8 mouse cellular contexts compared by ENCODE assay signal in genomic region chr16:32683343-32683742, GRCm38 (mm10). TPM values are rescaled to one million over a fixed set of nuclear protein-coding genes. Genes with fewer than 3 reads are reported as not detected.
DNase-seq lines count a peak whose midpoint lies in the region; ATAC-seq and TF ChIP-seq lines count a peak whose summit lies in the region.

No protein-coding gene starts in this region.

- ATAC-seq in midbrain, embryonic 11.5 days (ENCODE audit: low FRiP score), result no peak
- peak; percentile 72 for ATAC-seq in embryonic facial prominence, embryonic 14.5 days (ENCODE audit: low read depth)
- no peak for ATAC-seq in kidney, postnatal 0 days (replicated peaks; ENCODE audit: low FRiP score, low read depth)
- ATAC-seq in midbrain, postnatal 0 days (ENCODE audit: low FRiP score), result peak; percentile 60; the same call in 1 of the 2 replicates

- no peak overlapping the region for H3K9ac ChIP-seq in midbrain, embryonic 11.5 days (ENCODE audit: low read length)
- no peak overlapping the region for H3K9ac ChIP-seq in embryonic facial prominence, embryonic 14.5 days (ENCODE audit: low read depth, low read length)
- H3K9ac ChIP-seq in kidney, postnatal 0 days (ENCODE audit: low read depth, low read length), result no peak overlapping the region
- no peak overlapping the region for H3K9ac ChIP-seq in midbrain, postnatal 0 days (replicated peaks; ENCODE audit: low read length, poor library complexity, severe bottlenecking)

- peak; percentile 83 for TF ChIP-seq CTCF in kidney, postnatal 0 days (IDR thresholded peaks at IDR 0.05; ENCODE audit: low read depth)
- TF ChIP-seq CTCF in midbrain, postnatal 0 days (IDR thresholded peaks at IDR 0.05), result peak; percentile 81

- H3K27me3 ChIP-seq in midbrain, embryonic 11.5 days (ENCODE audit: control insufficient read depth, insufficient read depth, low read length), result no peaks in the 10 kb centered on the region
- no peaks in the 10 kb centered on the region for H3K27me3 ChIP-seq in midbrain, embryonic 10.5 days (ENCODE audit: low read depth, poor library complexity, severe bottlenecking)
- H3K27me3 ChIP-seq in embryonic facial prominence, embryonic 14.5 days (replicated peaks; ENCODE audit: control insufficient read depth, insufficient read depth, low read length), result no peaks in the 10 kb centered on the region
- H3K27me3 ChIP-seq in kidney, postnatal 0 days (ENCODE audit: insufficient read depth, low read length), result no peaks in the 10 kb centered on the region
- H3K27me3 ChIP-seq in midbrain, postnatal 0 days (ENCODE audit: insufficient read depth, low read length), result no peaks in the 10 kb centered on the region

- H3K36me3 ChIP-seq in midbrain, embryonic 11.5 days (ENCODE audit: control insufficient read depth, insufficient read depth, low read length), result peaks cover 8% of the 10 kb centered on the region; the same call in 1 of the 2 replicates
- H3K36me3 ChIP-seq in midbrain, embryonic 10.5 days, result peaks cover 42% of the 10 kb centered on the region
- peaks cover 41% of the 10 kb centered on the region for H3K36me3 ChIP-seq in embryonic facial prominence, embryonic 14.5 days (ENCODE audit: control insufficient read depth, insufficient read depth, low read length)
- H3K36me3 ChIP-seq in kidney, postnatal 0 days (ENCODE audit: insufficient read depth, low read length), result peaks cover 22% of the 10 kb centered on the region; the same call in 1 of the 2 replicates
- H3K36me3 ChIP-seq in midbrain, postnatal 0 days (ENCODE audit: insufficient read depth, low read length), result peaks cover 41% of the 10 kb centered on the region

- no peak overlapping the region for H3K4me2 ChIP-seq in midbrain, embryonic 11.5 days
- no peak overlapping the region for H3K4me2 ChIP-seq in embryonic facial prominence, embryonic 14.5 days (ENCODE audit: low read depth, low read length)
- no peak overlapping the region for H3K4me2 ChIP-seq in kidney, postnatal 0 days (ENCODE audit: low read length)
- H3K4me2 ChIP-seq in midbrain, postnatal 0 days (ENCODE audit: low read depth, low read length, poor library complexity, severe bottlenecking), result no peak overlapping the region

- no peaks in the 10 kb centered on the region for H3K4me1 ChIP-seq in midbrain, embryonic 11.5 days (ENCODE audit: control insufficient read depth, insufficient read depth, low read length)
- 0 out of 2 replicates have a peak, but pooled peaks cover 3% of the 10 kb centered on the region for H3K4me1 ChIP-seq in midbrain, embryonic 10.5 days
- H3K4me1 ChIP-seq in embryonic facial prominence, embryonic 14.5 days (ENCODE audit: control insufficient read depth, insufficient read depth, low read length), result no peaks in the 10 kb centered on the region
- no peaks in the 10 kb centered on the region for H3K4me1 ChIP-seq in kidney, postnatal 0 days (replicated peaks; ENCODE audit: insufficient read depth, low read length)
- no peaks in the 10 kb centered on the region for H3K4me1 ChIP-seq in midbrain, postnatal 0 days (ENCODE audit: insufficient read depth, low read length)

- H3K9me3 ChIP-seq in midbrain, embryonic 11.5 days (ENCODE audit: control insufficient read depth, low read length), result no peaks in the 10 kb centered on the region
- H3K9me3 ChIP-seq in midbrain, embryonic 10.5 days (replicated peaks), result no peaks in the 10 kb centered on the region
- H3K9me3 ChIP-seq in embryonic facial prominence, embryonic 14.5 days (ENCODE audit: control insufficient read depth, low read length), result no peaks in the 10 kb centered on the region
- no peaks in the 10 kb centered on the region for H3K9me3 ChIP-seq in kidney, postnatal 0 days (replicated peaks; ENCODE audit: low read length)
- no peaks in the 10 kb centered on the region for H3K9me3 ChIP-seq in midbrain, postnatal 0 days (ENCODE audit: low read length)

- 58% methylated on average over 5 of the region's 5 CpGs for WGBS in midbrain, embryonic 11.5 days
- WGBS in midbrain, embryonic 10.5 days, result 63% methylated on average over 5 of the region's 5 CpGs
- WGBS in embryonic facial prominence, embryonic 14.5 days, result 62% methylated on average over 5 of the region's 5 CpGs
- 59% methylated on average over 5 of the region's 5 CpGs for WGBS in kidney, postnatal 0 days
- 53% methylated on average over 5 of the region's 5 CpGs for WGBS in midbrain, postnatal 0 days

- no peak overlapping the region for H3K27ac ChIP-seq in midbrain, embryonic 11.5 days (ENCODE audit: low read depth, low read length)
- H3K27ac ChIP-seq in midbrain, embryonic 10.5 days (replicated peaks), result no peak overlapping the region
- H3K27ac ChIP-seq in embryonic facial prominence, embryonic 14.5 days (replicated peaks; ENCODE audit: low read depth, low read length), result no peak overlapping the region
- no peak overlapping the region for H3K27ac ChIP-seq in kidney, postnatal 0 days
- no peak overlapping the region for H3K27ac ChIP-seq in midbrain, postnatal 0 days (ENCODE audit: low read depth, low read length)

- DNase-seq in adrenal gland, postnatal 14 days, result peak; percentile 61
- DNase-seq in adrenal gland, postnatal 4 days (ENCODE audit: low spot score in 2 of 2), result no peak
- DNase-seq in midbrain, embryonic 11.5 days (ENCODE audit: low spot score, missing footprints), result peak; percentile 92
- no peak for DNase-seq in midbrain, embryonic 10.5 days (ENCODE audit: low spot score)
- DNase-seq in embryonic facial prominence, embryonic 14.5 days (ENCODE audit: low spot score), result peak; percentile 51
- DNase-seq in kidney, postnatal 0 days (ENCODE audit: low spot score), result peak; percentile 73
- DNase-seq in midbrain, postnatal 0 days (ENCODE audit: low spot score), result peak; percentile 73
- DNase-seq in ovary, postnatal 14 days (ENCODE audit: low spot score), result no peak

- H3K4me3 ChIP-seq in midbrain, embryonic 11.5 days (ENCODE audit: low read depth, low read length), result no peak overlapping the region
- no peak overlapping the region for H3K4me3 ChIP-seq in midbrain, embryonic 10.5 days
- H3K4me3 ChIP-seq in embryonic facial prominence, embryonic 14.5 days (ENCODE audit: low read depth, low read length), result no peak overlapping the region
- no peak overlapping the region for H3K4me3 ChIP-seq in kidney, postnatal 0 days (replicated peaks; ENCODE audit: low read depth, low read length)
- H3K4me3 ChIP-seq in midbrain, postnatal 0 days (ENCODE audit: low read depth, low read length), result no peak overlapping the region

RNA-seq across cellular contexts. Expression of gene Tnk2, which starts 39.7 kb away (rescaled TPM):
- 48.5 and 55.4 TPM in 2 replicates for total RNA-seq in adrenal gland, postnatal 14 days (2021)
- 10 to 100 TPM; 75.6 to 77.6 TPM for total RNA-seq in adrenal gland, postnatal 4 days (2021)
- 6.1 and 6.6 TPM in 2 replicates for polyA plus RNA-seq in midbrain, embryonic 11.5 days (2014; fragmentation: Nextera tagmentation; extraction: Ambion mirVana)
- 8.4 and 9.8 TPM in 2 replicates for polyA plus RNA-seq in midbrain, embryonic 10.5 days (2016; fragmentation: Nextera tagmentation; extraction: Ambion mirVana)
- polyA plus RNA-seq in embryonic facial prominence, embryonic 14.5 days (2014; fragmentation: Nextera tagmentation; extraction: Ambion mirVana), result 14.6 and 14.8 TPM in 2 replicates
- polyA plus RNA-seq in kidney, postnatal 0 days (2015; fragmentation: Nextera tagmentation; extraction: Ambion mirVana), result 8.4 and 8.5 TPM in 2 replicates
- 69.1 and 81.7 TPM in 2 replicates for total RNA-seq in midbrain, postnatal 0 days (2014; rRNA removed)
- polyA plus RNA-seq in midbrain, postnatal 0 days (2015; fragmentation: Nextera tagmentation; extraction: Ambion mirVana), result 15.7 and 16.5 TPM in 2 replicates

RNA-seq across cellular contexts. Expression of gene Muc4, which starts 52.3 kb away (rescaled TPM):
- total RNA-seq in adrenal gland, postnatal 14 days (2021), result not detected in 2 replicates
- under 1 TPM; 0.34 to 0.42 TPM for total RNA-seq in adrenal gland, postnatal 4 days (2021)
- 0.19 and 0.29 TPM in 2 replicates for polyA plus RNA-seq in midbrain, embryonic 11.5 days (2014; fragmentation: Nextera tagmentation; extraction: Ambion mirVana)
- polyA plus RNA-seq in midbrain, embryonic 10.5 days (2016; fragmentation: Nextera tagmentation; extraction: Ambion mirVana), result 0.32 and 1.5 TPM in 2 replicates
- 1.6 and 1.8 TPM in 2 replicates for polyA plus RNA-seq in embryonic facial prominence, embryonic 14.5 days (2014; fragmentation: Nextera tagmentation; extraction: Ambion mirVana)
- 0.14 and 0.28 TPM in 2 replicates for polyA plus RNA-seq in kidney, postnatal 0 days (2015; fragmentation: Nextera tagmentation; extraction: Ambion mirVana)
- total RNA-seq in midbrain, postnatal 0 days (2014; rRNA removed), result 0.05 TPM in 1 of 2 replicates, not detected in the other
- polyA plus RNA-seq in midbrain, postnatal 0 days (2015; fragmentation: Nextera tagmentation; extraction: Ambion mirVana), result not detected in 2 replicates

Comparison
In these comparisons a context has a peak if more than half of its experiments do, and no peak if none do; other contexts are left out.
1. DNase-seq: peak in adrenal gland, postnatal 14 days (single experiment), midbrain, embryonic 11.5 days (single experiment), embryonic facial prominence, embryonic 14.5 days (single experiment), kidney, postnatal 0 days (single experiment) and midbrain, postnatal 0 days (single experiment); none in adrenal gland, postnatal 4 days (0 of 2), midbrain, embryonic 10.5 days (single experiment) and ovary, postnatal 14 days (single experiment).
2. ATAC-seq: peak in embryonic facial prominence, embryonic 14.5 days (single experiment) and midbrain, postnatal 0 days (single experiment); none in midbrain, embryonic 11.5 days (single experiment) and kidney, postnatal 0 days (single experiment).